Mouse (Mus musculus): Measurements from ENCODE around the gene Slc45a2.
A peak's percentile ranks its signal among the peaks of the same experiment; 100 is the strongest.

The Slc45a2 gene

DNA sequence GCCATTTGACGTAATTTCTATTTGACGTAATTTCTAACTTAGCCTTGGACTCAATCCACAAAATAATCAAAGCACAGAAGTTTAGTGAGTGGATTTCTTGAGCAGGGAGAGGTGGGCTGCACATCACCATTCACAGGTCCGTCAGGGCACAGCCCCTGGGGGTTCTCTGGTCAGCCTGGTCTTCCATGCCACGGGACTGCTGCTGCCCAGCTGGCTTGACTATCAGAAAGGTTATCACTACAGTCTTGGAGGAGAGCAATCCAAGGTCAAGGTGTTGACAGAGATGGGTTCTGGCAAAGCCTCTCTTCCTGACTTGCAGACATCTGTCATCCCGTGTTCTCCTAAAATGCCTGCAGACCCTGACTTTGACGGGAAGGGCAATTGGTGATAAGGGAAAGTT, 4.1 kb downstream of the Slc45a2 start:
- DNase-seq (ENCODE audit: low spot score): no peak

DNA sequence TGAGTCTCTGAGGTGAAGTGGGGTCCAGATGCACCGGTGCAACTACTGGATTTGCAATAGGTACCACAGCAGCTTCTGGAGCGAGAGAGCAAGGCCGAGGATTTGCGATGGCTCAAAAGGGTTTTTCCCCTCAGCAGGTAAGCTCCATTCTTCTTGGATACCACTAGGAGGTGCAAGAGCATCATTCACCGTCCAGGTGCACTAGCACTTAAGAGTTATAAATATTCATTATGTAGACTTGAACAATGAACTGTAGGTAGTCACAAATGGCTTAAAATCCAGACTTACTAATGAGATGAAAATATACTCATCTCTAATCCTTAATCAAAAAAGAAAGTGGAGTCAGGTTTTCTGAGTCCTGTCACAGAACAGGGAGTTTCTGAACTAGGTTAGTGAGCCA, 8.2 kb downstream of the Slc45a2 start:
- peak; percentile 37 for DNase-seq (ENCODE audit: low spot score)

DNA sequence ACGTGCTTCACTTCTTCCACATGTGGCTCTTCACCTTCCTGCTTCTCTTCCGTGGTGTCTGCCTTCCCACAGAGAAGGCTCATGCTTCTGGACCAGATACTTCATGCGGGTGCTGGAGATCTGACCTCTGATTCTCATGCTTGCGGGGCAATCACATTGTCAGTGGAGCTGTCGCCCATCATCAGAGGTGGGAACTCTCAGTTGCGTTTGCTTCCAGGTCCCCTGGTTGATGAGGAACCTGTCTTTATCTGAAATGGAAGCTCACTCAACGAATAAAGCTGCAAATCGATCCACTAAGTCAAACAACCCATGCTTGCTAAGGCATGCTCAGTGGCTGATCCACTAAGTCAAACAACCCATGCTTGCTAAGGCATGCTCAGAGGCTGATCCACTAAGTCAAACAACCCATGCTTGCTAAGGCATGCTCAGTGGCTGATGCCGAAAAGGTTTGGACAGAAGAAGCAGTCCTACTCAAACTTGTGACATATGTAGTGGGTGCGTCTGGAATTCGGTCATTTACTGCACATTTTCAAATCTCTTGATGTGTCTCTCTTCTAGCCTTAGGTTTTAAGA, 10.5 kb downstream of the Slc45a2 start:
- DNase-seq (ENCODE audit: low spot score): no peak

DNA sequence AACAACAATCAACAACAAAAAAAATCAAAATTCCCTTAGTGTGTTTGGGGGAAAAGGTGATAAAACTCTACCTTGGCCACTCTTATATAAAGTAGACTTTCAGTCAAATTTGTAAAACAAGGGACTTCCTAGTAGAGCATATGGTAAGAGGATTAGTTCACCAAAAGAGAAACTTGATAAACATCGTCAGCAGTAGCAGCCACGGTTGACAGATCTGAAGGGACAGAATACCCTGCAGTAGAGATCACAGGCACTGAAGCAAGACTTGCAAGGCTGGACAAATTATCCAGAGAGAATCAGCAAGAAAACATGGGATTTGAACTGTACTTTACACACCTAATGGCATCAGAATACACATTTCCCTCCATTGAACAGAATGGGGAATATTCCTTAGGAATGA, 14.4 kb downstream of the Slc45a2 start:
- no peak for DNase-seq (ENCODE audit: low spot score)

DNA sequence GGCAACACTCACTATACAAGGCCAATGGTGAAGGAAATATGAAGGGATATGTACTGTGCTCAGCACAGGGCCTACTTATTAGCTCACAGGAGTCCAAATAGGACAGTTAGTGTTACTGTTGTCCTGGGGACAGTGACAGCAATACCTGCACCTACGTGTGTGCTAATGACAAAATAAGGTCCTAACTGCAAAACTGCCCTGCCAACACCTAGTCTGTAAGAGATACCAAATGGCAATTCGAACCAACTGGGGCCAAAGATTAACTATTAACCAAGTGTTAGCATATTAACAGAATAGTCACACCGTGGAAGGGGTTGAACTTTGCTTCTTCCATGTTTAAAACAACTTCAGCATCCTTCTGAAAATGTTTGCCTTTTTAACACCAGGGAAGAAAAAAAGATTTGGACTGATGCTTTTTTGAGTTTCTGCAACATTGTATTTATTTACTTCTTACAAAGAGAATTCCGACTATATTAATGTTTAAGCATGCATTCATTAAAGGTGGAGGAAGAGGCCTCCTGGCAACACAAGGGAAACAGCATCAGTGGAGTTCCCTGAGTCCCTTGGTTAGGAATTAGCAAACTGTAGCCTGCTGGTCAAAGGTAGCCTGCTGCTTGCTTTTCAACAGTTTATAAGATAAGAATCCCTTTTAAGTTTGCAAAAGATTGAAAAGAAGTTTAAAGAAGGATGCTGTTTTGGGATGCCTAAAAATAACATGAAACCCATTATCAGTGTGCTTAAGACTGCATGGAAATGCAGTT, 26.5 kb downstream of the Slc45a2 start:
- DNase-seq (ENCODE audit: low spot score): no peak

DNA sequence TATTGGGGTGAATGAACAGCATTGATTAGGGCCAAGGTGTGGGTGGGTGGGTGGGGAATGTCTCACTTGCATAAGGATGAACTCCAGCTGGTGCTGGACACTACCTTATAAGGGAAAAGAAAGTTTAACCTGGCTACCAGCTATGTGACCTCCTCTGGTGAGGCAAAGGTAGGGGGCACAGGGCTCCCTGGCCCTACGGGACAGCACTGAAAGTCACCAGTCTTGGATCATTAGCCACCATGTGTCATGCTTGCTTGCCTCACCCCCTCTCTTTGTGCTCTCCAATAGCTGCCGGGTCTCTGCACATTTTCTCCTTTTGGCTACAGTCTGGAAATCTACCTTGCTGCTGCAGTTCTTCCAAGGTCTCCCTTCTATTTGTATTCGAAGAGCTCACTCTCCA, 29.7 kb downstream of the Slc45a2 start:
- no peak for DNase-seq (ENCODE audit: low spot score)

DNA sequence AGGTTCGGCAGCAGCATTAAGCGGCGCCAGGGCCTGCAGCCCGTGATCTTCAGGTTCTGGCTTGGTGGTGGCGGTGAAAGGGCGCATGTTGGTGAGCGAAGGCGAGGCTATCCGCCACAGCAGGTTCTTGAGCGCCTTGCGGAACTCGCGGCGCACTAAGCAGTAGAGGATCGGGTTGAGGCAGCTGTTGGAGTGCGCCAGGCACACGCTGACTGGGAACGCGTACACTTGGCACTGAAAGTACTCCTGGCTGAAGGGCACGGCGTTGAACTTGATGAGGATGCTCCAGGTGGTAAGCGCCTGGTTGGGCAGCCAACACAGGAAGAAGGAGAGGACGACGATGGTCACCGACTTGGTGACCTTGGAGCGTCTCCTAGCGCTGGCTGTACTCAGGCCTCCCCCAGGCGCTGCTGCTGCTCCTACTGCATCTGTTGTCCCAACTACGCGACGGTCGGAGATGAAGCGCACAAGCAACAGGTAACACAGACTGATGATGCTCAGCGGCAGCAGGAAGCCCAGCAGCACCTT, 35.5 kb downstream of the Slc45a2 start:
- DNase-seq (ENCODE audit: low spot score): peak; percentile 26

DNA sequence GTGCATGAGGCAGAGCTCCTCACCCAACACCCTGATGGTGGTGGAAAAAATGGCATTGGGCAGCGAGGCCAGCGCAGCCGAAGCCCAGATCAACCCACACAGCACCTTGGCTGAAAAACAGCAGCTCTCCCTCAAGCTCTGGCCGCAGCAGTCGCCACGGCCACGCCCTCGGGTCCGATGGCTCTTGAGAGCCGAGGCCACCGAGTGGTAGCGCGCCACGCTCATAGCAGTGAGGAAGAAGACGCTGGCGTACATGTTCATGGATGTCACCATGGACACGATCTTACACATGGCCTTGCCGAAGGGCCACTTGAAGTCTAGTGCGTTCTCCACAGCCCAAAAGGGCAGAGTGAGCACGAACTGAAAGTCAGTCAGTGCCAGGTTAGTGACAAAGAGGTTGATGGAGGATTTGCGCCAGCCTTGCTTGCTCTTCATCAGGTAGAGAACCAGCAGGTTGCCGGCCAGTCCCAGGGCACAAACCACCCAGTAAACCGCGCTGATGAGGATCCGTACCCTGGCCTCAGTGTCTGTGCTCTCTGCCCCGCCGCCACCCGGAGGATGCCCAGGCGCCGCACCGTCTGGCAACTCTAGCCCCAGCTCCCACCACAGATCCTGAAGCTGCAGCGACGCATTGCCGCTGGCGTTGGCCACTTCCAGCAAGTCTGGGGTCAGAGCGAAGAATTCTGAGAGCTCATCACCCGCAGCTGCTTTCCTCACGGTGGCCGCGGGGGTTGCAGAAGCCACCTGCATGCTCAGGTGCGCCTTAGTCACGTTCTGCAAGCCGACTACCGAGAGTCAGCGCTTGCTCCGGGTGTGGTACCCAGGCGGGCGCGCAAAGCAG, 36.2 kb downstream of the Slc45a2 start:
- DNase-seq (ENCODE audit: low spot score): peak; percentile 35

DNA sequence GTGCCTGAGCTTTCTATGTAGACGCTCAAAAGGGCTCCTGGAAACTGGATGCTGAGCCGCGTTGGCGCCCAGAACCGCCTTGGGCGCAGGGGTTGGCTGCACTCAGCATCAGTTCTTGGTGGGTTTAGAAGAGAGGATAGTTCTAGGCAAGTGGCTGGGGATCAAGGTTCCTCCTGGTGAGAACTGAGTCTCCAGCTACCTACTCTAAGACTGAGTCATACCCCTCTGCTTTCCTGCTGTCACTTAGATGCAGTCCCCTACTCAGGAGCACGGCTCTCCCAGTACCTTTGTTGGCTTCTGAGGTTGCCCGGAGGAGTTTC, 36.8 kb downstream of the Slc45a2 start:
- DNase-seq (ENCODE audit: low spot score): peak; percentile 35

DNA sequence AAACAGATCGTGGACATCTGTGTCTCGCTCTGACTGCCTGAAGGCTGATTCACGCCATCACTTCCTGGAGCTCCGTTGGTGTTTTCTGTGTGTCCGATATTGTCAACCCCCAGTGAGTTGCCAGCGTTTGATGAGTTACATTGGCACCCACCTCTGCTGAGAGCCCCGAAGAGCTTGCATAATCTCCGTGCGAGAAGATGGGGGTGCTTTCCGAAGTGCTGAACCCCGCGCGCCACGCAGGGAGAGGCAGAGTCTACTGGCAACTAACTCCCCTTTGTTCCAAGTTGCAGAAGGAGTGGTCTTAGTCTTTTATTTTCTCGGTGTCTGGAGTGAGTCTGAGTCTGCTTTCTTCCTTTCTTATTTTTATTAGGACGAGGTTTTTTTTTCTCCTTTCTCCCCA, 37.2 kb downstream of the Slc45a2 start, which contains the start of gene Rxfp3:
Gene Rxfp3 (minus strand): TSS at position 281 of the 400 bp plus-strand sequence.
- no peak for DNase-seq (ENCODE audit: low spot score)

DNA sequence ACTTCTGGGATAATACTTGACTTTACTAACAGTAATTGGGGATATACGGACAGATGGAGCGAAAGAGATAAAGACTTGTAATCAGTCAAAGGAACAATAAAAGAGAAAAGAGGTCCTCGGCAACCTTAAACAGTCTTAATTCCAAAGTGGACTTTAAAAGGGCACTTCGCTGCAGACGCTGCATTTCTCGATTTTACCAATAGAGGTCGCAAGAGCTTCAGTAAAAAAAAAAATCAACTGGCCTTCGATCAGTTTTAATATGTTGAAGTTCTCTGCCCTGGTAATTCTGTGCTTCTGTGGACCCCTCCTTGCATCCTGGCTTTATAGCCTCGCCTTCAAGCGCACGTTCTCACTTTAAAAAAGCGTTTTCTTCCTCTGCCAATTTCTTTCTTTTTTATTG, 38.0 kb downstream of the Slc45a2 start:
- peak; percentile 88 for DNase-seq (ENCODE audit: low spot score)

DNA sequence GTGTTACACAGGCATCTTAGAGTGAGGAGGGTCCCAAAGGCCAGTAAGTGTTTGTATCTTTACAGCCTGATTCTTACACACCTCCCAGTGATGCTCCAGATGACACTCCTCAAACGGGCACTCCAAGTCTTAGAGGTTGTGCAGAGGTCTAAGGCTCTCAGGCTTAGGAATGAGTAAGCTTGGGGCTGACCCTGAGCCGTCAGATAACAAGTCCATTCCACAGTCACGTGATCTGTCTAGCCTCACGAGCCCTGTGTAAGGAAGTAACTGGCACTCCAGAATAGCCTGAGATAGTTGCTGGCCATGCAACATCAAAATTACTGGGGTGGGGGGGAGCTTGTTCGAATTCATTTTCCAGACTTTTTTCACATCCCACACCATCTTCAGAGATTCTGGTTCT, 39.5 kb downstream of the Slc45a2 start:
- no peak for DNase-seq (ENCODE audit: low spot score)

DNA sequence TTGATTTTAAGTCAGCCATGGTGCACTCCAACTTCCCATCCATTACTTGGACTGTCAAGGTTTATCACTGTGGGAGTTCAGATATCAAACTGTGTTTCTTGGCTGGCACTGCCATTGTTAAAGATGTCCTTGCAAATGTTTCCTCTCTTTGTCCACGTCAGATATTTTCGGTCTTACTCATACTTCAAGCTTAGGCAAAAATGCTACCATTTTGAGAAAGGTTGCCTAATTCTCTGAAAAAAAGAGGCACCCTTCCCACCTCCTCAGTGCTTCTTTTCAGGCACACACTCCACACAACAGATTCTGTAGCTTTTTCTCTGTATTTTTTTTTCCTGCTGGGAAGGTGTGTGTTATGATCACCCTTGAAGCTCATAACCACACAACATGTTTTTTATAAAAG, 40.7 kb downstream of the Slc45a2 start:
- no peak for DNase-seq (ENCODE audit: low spot score)

DNA sequence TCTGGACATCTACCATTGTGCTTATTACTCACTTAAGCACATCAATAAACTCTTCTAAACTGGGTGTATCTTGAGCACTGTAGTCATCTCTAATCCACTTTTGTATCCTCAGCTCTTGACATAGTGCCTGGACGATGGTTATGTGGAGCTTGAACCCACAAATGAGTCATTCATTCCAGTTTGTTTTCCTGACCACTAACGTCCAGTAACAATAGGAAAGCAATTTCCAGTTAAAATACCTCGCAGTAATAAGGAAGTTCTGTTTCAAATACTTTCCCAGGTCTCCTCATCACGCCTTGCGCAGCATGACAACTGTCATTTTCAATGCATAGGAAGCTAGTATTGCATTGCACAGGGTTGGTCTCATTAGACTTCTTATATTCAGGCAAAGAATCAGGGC, 42.3 kb downstream of the Slc45a2 start:
- no peak for DNase-seq (ENCODE audit: low spot score)

DNA sequence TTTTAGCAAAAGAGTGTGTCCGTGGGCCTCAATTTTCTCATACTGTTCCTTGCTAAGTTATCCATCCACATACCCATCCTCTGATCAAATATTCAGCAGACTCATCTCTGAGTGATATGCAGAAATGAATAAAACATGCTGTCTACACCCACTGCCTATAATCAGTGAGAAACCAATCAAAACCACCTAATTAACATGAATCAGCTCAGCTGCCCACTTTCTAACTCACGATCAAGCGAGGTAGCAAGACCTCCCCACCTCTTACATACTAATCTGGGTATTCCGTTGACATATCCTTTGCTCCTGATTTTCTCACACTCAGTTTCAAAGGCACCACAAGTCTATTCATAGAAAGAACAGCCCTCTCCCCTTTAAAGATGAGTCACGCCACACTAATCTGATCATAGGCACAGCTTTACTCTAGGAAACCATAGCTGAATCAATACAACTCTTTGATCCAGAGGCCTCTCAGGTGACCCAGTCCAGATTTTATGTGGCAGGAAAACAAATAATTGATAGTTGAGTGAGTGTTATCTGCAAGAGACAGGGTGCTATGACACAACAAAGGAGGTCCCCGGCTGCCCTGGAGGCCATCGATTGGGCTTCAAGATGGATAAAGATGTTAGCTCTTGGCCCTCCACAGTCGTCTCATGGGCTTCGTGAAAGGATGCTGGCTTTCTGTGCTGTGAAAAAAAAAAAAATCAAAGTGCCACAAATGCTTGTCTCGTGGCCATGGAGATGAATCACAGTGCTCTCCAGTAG, 53.3 kb downstream of the Slc45a2 start:
- DNase-seq (ENCODE audit: low spot score): no peak

DNA sequence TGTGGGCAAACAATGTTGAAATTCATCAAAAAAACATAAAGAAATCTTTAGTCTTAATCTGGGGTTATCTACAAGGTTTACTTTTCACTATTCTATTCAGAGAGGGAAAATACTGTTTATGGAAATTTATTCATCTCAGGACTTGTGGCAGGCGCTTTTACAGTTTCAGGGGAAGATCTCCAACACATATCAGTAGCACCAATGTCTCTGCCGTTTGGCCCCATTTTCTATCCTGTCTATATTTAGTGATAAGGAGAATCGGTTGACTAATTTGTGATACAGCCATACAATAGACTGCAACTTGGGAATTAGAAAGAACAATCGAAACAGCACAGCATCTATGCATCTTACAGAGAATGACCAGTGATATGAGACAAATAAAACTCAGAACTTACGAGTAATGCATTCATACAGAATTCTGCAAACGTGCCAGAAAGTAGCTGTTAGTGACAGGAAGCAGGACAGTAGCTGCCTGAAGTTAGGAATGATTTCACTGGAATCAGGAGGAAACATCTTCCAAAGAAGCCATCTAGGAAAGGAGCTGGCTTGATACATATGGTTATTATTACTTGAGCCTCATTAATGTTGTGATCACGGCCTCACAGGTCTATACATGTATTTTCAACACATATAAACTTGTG, 54.0 kb downstream of the Slc45a2 start:
- no peak for DNase-seq (ENCODE audit: low spot score)

DNA sequence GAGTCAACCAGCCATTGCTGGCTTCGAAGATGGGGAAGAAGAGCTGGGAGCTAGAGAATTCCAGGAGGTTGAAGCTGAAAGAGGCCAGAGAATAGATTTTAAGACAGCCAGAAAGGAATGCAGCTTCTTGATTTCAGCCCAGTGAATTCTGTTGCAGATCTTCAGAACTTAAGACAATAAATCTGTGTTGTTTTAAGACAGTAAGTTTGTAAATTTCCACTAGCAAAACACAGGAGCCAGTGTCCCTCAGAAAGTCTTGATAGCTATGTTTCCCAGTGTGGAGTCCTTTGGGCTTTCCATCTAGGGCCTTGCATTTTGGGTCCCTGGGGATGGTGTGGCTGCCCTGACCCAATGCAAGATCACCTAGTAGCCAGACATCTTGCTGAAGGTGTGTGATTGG, 62.4 kb downstream of the Slc45a2 start:
- no peak for DNase-seq (ENCODE audit: low spot score)

DNA sequence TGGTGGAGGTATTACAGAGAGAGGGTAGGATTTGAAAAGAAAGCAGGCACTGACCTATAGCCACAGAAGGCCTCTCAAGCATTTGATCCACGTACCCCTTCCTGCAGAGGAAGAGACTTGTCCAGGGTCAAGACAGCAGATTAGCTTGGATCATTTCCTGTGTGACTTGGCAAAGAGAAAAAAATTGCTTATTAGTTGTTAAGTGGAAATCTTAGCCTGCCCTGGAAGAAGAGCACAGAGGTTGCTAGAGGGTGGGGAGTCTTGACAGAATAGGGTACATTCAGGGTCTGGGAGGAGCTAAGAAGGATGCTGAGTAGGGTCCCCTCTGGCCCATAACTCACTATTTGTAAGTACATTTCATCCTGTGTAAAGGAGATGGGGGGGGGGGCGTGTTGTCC, 63.6 kb downstream of the Slc45a2 start:
- no peak for DNase-seq (ENCODE audit: low spot score)

DNA sequence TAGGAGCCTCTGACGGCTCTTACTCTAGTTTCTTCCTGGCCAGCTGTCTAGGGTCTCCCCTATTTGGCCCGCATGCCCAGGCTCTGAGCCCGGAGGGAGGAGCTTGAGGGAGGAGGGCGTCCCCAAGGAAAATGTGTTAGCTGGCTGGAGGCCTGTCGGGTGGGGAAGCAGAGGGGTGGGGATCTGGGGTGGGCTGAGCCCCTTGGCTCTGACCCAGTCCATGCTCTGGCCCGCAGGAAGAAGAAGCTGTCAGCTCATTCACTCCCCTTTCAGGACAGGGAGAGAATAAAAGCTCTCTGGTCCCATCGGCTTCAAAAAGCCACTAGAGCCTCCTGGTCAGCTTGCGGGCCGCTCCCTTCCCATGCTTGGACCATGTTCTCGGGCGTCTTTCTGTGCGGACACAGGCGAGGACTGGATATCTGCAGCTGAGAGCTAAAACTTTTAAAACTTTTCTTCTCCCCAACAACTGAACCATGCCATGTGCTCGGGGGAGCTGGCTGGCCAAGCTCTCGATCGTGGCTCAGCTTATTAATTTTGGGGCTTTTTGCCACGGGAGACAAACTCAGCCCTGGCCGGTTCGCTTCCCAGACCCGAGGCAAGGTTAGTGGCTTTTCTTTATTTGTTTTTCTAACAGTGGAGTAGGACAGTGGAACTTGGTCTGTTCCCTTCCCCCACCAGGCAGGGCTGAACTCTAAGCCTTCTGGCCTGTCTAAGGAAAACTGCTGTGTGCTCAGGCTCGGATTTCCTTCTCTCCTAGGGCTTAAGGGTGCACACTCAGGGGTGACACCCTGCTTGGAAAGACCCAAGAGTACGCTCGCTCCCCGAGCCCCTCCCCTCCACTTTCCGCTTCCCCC, 64.3 kb downstream of the Slc45a2 start, which contains the start of gene Adamts12:
Gene Adamts12 (plus strand): TSS at position 233 of the 854 bp plus-strand sequence.
- DNase-seq (ENCODE audit: low spot score): peak; percentile 53

DNA sequence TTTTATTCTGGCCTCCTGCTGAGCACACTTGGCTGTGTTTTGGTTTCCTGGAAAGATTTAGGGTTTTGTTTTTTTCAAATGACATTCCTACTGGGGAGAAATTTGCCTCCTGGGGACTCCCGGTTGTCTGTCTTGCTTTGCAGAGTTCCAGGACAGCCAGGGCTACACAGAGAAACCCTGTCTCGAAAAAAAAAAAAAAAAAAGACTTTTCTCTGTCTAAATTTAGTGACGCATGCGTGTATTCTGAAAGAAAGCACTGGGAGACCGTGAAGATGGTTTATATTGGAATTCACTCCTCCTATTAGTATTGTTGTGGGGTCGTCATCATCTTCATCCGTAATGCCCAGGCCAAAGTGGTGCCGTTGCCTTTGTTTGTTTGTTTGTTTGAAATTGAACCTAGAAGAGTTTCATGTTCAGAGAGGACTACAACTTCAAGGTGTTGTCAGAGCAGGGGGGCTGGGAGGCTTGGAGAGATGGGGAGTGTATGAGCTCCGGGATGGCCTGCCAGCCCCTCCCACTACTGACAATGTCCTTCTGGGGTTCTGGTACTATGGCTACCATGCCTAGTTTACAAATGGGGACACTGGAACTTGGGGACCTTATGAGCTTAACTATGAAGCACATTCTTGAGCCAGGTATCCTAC, 65.1 kb downstream of the Slc45a2 start:
- DNase-seq (ENCODE audit: low spot score): no peak

Measured in retina, embryonic 14.5 days (tissue).